Mouse (Mus musculus): ENCODE results near the gene Timm8b.

Gene Timm8b

GRCm38 (mm10) chr9:50603189-50603997 is at the start of gene Timm8b, which contains the start of gene Sdhd:
Gene Timm8b (plus strand): TSS chr9:50603910.
Gene Sdhd (minus strand): TSS chr9:50603812.
- DNase-seq, result peak; percentile 94

GRCm38 (mm10) chr9:50554241-50555093 is 49.2 kb upstream of the Timm8b start, which contains the start of gene Il18:
Gene Il18 (plus strand): TSS chr9:50554827.
- DNase-seq, result peak; percentile 50

- no peak for DNase-seq
These were observed 48.6 kb upstream of the Timm8b start, which contains the start of gene Bco2 for GRCm38 (mm10) chr9:50555094-50555446. Gene Bco2 (minus strand): TSS chr9:50555181.

GRCm38 (mm10) chr9:50561145-50561917 is 42.4 kb upstream of the Timm8b start, which contains the start of gene Tex12:
Gene Tex12 (minus strand): TSS chr9:50561325.
- DNase-seq, result no peak

GRCm38 (mm10) chr9:50561918-50562360 is 41.8 kb upstream of the Timm8b start:
- no peak for DNase-seq

GRCm38 (mm10) chr9:50565173-50565572 is 38.5 kb upstream of the Timm8b start:
- DNase-seq, result no peak

GRCm38 (mm10) chr9:50565940-50566339 is 37.8 kb upstream of the Timm8b start:
- no peak for DNase-seq

GRCm38 (mm10) chr9:50567372-50567771 is 36.3 kb upstream of the Timm8b start:
- DNase-seq, result no peak

- no peak for DNase-seq
These were observed 35.8 kb upstream of the Timm8b start for GRCm38 (mm10) chr9:50567881-50568280.

- DNase-seq, result no peak
These were observed 33.8 kb upstream of the Timm8b start for GRCm38 (mm10) chr9:50569599-50570525.

- DNase-seq, result no peak
These were observed 23.3 kb upstream of the Timm8b start for GRCm38 (mm10) chr9:50580370-50580769.

- DNase-seq, result no peak
These were observed 18.4 kb upstream of the Timm8b start for GRCm38 (mm10) chr9:50585145-50585818.

GRCm38 (mm10) chr9:50586955-50587354 is 16.8 kb upstream of the Timm8b start:
- no peak for DNase-seq

GRCm38 (mm10) chr9:50590856-50591518 is 12.7 kb upstream of the Timm8b start:
- DNase-seq, result no peak

- no peak for DNase-seq
These were observed 10.8 kb upstream of the Timm8b start for GRCm38 (mm10) chr9:50592955-50593354.

- peak; percentile 55 for DNase-seq
These were observed 10.2 kb upstream of the Timm8b start for GRCm38 (mm10) chr9:50593544-50593943.

- no peak for DNase-seq
These were observed 8.8 kb upstream of the Timm8b start for GRCm38 (mm10) chr9:50594794-50595417.

- DNase-seq, result no peak
These were observed 6.7 kb upstream of the Timm8b start for GRCm38 (mm10) chr9:50596973-50597372.

- DNase-seq, result no peak
These were observed 2.2 kb upstream of the Timm8b start for GRCm38 (mm10) chr9:50601536-50601935.

Measured in thymus, postnatal 14 days (tissue).